Mouse (Mus musculus) liver, postnatal 0 days (tissue): ENCODE measurements around the gene Fbxo45. TPM values are rescaled to one million over a fixed set of nuclear protein-coding genes. Genes with fewer than 3 reads are reported as not detected.
A peak's percentile ranks its signal among the peaks of the same experiment; 100 is the strongest.

Source experiments
- ATAC-seq: fragments of 200-750 bp; cut with Nextera tagmentation; 2 replicates; pipeline ENCODE4 v1.8.0; 2017; ENCODE audit warnings: mild to moderate bottlenecking, moderate library complexity
- DNase-seq: peaks from one replicate; pipeline ENCODE4 v3.0.0-alpha.2; 2016
- H3K27ac ChIP-seq: fragments of 300-500 bp; sonication (generic); 2 replicates; pipeline ENCODE4 v1.5.1; 2014; ENCODE audit warnings: antibody characterized with exemption, moderate library complexity, mild to moderate bottlenecking, low read depth
- H3K27me3 ChIP-seq: fragments of 300-500 bp; sonication (generic); 2 replicates; pipeline ENCODE4 v1.6.1; 2014; ENCODE audit warnings: low read length, control low read depth, mixed read lengths; ENCODE audit not compliant: insufficient read depth
- H3K36me3 ChIP-seq: fragments of 300-500 bp; sonication (generic); replicated peaks from 2 replicates; pipeline ENCODE4 v1.6.1; 2014; ENCODE audit warnings: mild to moderate bottlenecking, control low read depth, low read length, moderate library complexity, mixed read lengths; ENCODE audit not compliant: insufficient read depth
- H3K4me1 ChIP-seq: fragments of 300-500 bp; sonication (generic); 2 replicates; pipeline ENCODE4 v1.6.1; 2014; ENCODE audit warnings: antibody characterized with exemption, mild to moderate bottlenecking, control low read depth; ENCODE audit not compliant: insufficient read depth
- H3K4me2 ChIP-seq: fragments of 300-500 bp; sonication (generic); 2 replicates; pipeline ENCODE4 v1.6.1; 2014; ENCODE audit warnings: low read depth, mild to moderate bottlenecking, low read length, moderate library complexity, mixed read lengths
- H3K4me3 ChIP-seq: fragments of 300-500 bp; sonication (generic); 2 replicates; pipeline ENCODE4 v1.5.1; 2014; ENCODE audit warnings: low read depth, low read length
- H3K9ac ChIP-seq: fragments of 300-500 bp; sonication (generic); replicated peaks from 2 replicates; pipeline ENCODE4 v1.6.1; 2014; ENCODE audit warnings: mild to moderate bottlenecking, moderate library complexity
- H3K9me3 ChIP-seq: fragments of 300-500 bp; sonication (generic); 2 replicates; pipeline ENCODE4 v1.6.1; 2016; ENCODE audit warnings: mild to moderate bottlenecking, control low read depth, low read length, mixed read lengths
- CTCF ChIP-seq: sonication (generic); IDR thresholded peaks from 2 replicates; pipeline ENCODE4 v1.5.1; 2016; ENCODE audit warnings: antibody characterized with exemption, low read depth
- EP300 ChIP-seq: IDR thresholded peaks from 2 replicates; pipeline ENCODE4 v1.6.1; 2016; ENCODE audit warnings: antibody characterized with exemption, low read depth, mild to moderate bottlenecking
- WGBS: fragments of 180-500 bp; shearing (Covaris S2); extraction: QIAGEN DNeasy Blood & Tissue Kit; methylation state at CpG from one replicate; pipeline ENCODE4 v1.1.7; 2014; ENCODE audit not compliant: insufficient replicate concordance; 5-methylcytosine and 5-hydroxymethylcytosine counted together
- polyA plus RNA-seq: library from polyadenylated mRNA; unstranded; fragments of >200 nt; fragmentation: Nextera tagmentation; extraction: Ambion mirVana; gene quantifications from 2 replicates; pipeline ENCODE4 v1.2.1, GENCODE M21; 2015

Fbxo45 gene
- polyA plus RNA-seq: 3.1 and 3.4 TPM in 2 replicates

- ATAC-seq (peak; percentile 98), DNase-seq (peak; percentile 98)
- peaks cover 18% of the 10 kb centered on the region for H3K4me1 ChIP-seq
- peak within 1 kb of the TSS; percentile 83 for H3K4me2 ChIP-seq
- under 1% methylated on average over 41 of the region's 48 CpGs for WGBS
- TF ChIP-seq EP300 (no peak), CTCF (no peak)
- no peaks in the 10 kb centered on the region for H3K36me3 ChIP-seq
- peak within 1 kb of the TSS; percentile 94 for H3K27ac ChIP-seq
- H3K27me3 ChIP-seq: no peaks in the 10 kb centered on the region
- H3K9me3 ChIP-seq: no peaks in the 10 kb centered on the region
- H3K4me3 ChIP-seq: peak within 1 kb of the TSS; percentile 88
- peak within 1 kb of the TSS; percentile 88 for H3K9ac ChIP-seq
Measured at GRCm38 (mm10) chr16:32246952-32247370, at the start of gene Fbxo45, which contains the start of gene Wdr53. Gene Fbxo45, minus strand, starts transcription at chr16:32247158. Gene Wdr53, plus strand, starts transcription at chr16:32247227.

GRCm38 (mm10) chr16:32291821-32292220, 44.9 kb upstream of the Fbxo45 start:
- DNase-seq (no peak), ATAC-seq (no peak)
- Histone ChIP-seq H3K9me3 (no peaks in the 10 kb centered on the region), H3K27ac (no peak overlapping the region), H3K27me3 (no peaks in the 10 kb centered on the region), H3K4me3 (no peak overlapping the region), H3K4me2 (no peak overlapping the region), H3K9ac (no peak overlapping the region), H3K36me3 (peaks cover 45% of the 10 kb centered on the region), H3K4me1 (no peaks in the 10 kb centered on the region)
- TF ChIP-seq CTCF (no peak), EP300 (no peak)
- 89% methylated on average over 4 of the region's 4 CpGs for WGBS

- ATAC-seq: no peak
- H3K4me1 ChIP-seq: peaks cover 11% of the 10 kb centered on the region
- no peak overlapping the region for H3K27ac ChIP-seq
- no peaks in the 10 kb centered on the region for H3K27me3 ChIP-seq
- no peaks in the 10 kb centered on the region for H3K9me3 ChIP-seq
- no peak overlapping the region for H3K4me3 ChIP-seq
- TF ChIP-seq EP300 (no peak), CTCF (no peak)
- H3K36me3 ChIP-seq: peaks cover 45% of the 10 kb centered on the region
- no peak overlapping the region for H3K4me2 ChIP-seq
- no peak for DNase-seq
- no peak overlapping the region for H3K9ac ChIP-seq
Measured at GRCm38 (mm10) chr16:32282608-32283007, 35.6 kb upstream of the Fbxo45 start.

- Histone ChIP-seq H3K9ac (no peak overlapping the region), H3K36me3 (peaks cover 25% of the 10 kb centered on the region), H3K4me1 (peaks cover 23% of the 10 kb centered on the region), H3K27me3 (no peaks in the 10 kb centered on the region), H3K4me2 (peak overlapping the region; percentile 80; the same call in 1 of the 2 replicates), H3K9me3 (no peaks in the 10 kb centered on the region), H3K4me3 (peak overlapping the region; percentile 95; the same call in 1 of the 2 replicates), H3K27ac (no peak overlapping the region)
- ATAC-seq (no peak), DNase-seq (no peak)
- 94% methylated on average over 8 of the region's 8 CpGs for WGBS
- no peak for TF ChIP-seq EP300
- no peak for TF ChIP-seq CTCF
Measured at GRCm38 (mm10) chr16:32280211-32280610, 33.3 kb upstream of the Fbxo45 start.

- no peak for ATAC-seq
- peak overlapping the region; percentile 95 for H3K4me3 ChIP-seq
Measured at GRCm38 (mm10) chr16:32278396-32278795, 31.4 kb upstream of the Fbxo45 start.

GRCm38 (mm10) chr16:32277308-32278256, 30.6 kb upstream of the Fbxo45 start, which contains the start of gene Rnf168:
Gene Rnf168, plus strand, starts transcription at chr16:32277459.
- Histone ChIP-seq H3K4me3 (peak within 1 kb of the TSS; percentile 95), H3K36me3 (peaks cover 2% of the 10 kb centered on the region; the same call in 1 of the 2 replicates), H3K27me3 (no peaks in the 10 kb centered on the region), H3K27ac (peak within 1 kb of the TSS; percentile 98), H3K9me3 (no peaks in the 10 kb centered on the region), H3K9ac (peak within 1 kb of the TSS; percentile 93), H3K4me2 (peak within 1 kb of the TSS; percentile 80), H3K4me1 (peaks cover 23% of the 10 kb centered on the region; the same call in 1 of the 2 replicates)
- no peak for TF ChIP-seq CTCF
- peak; percentile 43; the same call in 1 of the 2 replicates for TF ChIP-seq EP300
- ATAC-seq (peak; percentile 92), DNase-seq (peak; percentile 93)
- WGBS: under 1% methylated on average over 75 of the region's 75 CpGs

More at GRCm38 (mm10) chr16:32278396-32278795, 31.4 kb upstream of the Fbxo45 start:
- TF ChIP-seq EP300 (no peak), CTCF (no peak)
- peak overlapping the region; percentile 80 for H3K4me2 ChIP-seq
- H3K27me3 ChIP-seq: no peaks in the 10 kb centered on the region
- no peak for DNase-seq
- peak overlapping the region; percentile 93 for H3K9ac ChIP-seq
- no peaks in the 10 kb centered on the region for H3K9me3 ChIP-seq
- peaks cover 23% of the 10 kb centered on the region for H3K4me1 ChIP-seq
- H3K36me3 ChIP-seq: peaks cover 8% of the 10 kb centered on the region
- peak overlapping the region; percentile 98 for H3K27ac ChIP-seq
- 25% methylated on average over 7 of the region's 7 CpGs for WGBS
